Mouse (Mus musculus) G1E (cell line): ENCODE data around the gene Alkbh2. TPM values are rescaled to one million over a fixed set of nuclear protein-coding genes. Genes with fewer than 3 reads are reported as not detected.

ENCODE experiments used
- ATAC-seq: 2 replicates; pipeline ENCODE4 v1.8.0; 2016; ENCODE audit warnings: mild to moderate bottlenecking; ENCODE audit not compliant: insufficient number of reproducible peaks, poor library complexity, low FRiP score, severe bottlenecking; ENCODE audit errors: extremely low read depth
- DNase-seq: peaks from one replicate; pipeline ENCODE4 v3.0.0; 2012; ENCODE audit warnings: low spot score
- H3K27me3 ChIP-seq: 2 replicates; pipeline ENCODE4 v1.6.1; 2012; ENCODE audit warnings: mild to moderate bottlenecking, low read length, inconsistent platforms; ENCODE audit not compliant: insufficient read depth
- H3K36me3 ChIP-seq: replicated peaks from 2 replicates; pipeline ENCODE3; 2012; ENCODE audit warnings: mild to moderate bottlenecking, inconsistent platforms
- H3K4me1 ChIP-seq: 2 replicates; pipeline ENCODE4 v1.6.1; 2012; ENCODE audit warnings: low read depth, low read length, inconsistent platforms, mixed read lengths; ENCODE audit not compliant: insufficient read depth
- H3K4me3 ChIP-seq: 2 replicates; pipeline ENCODE4 v1.5.1; 2012; ENCODE audit warnings: low read depth, mild to moderate bottlenecking, inconsistent platforms, low read length, moderate library complexity, mixed read lengths
- H3K9me3 ChIP-seq: replicated peaks from 2 replicates; pipeline ENCODE4 v1.6.1; 2012; ENCODE audit warnings: inconsistent platforms
- CTCF ChIP-seq: IDR thresholded peaks from 2 replicates; pipeline ENCODE4 v1.5.1; 2012; ENCODE audit warnings: low read depth, low read length, inconsistent platforms, mixed read lengths
- GATA1 ChIP-seq: IDR thresholded peaks from 2 replicates; pipeline ENCODE4 v1.6.1; 2012; ENCODE audit warnings: borderline replicate concordance, low read length, inconsistent platforms, mixed read lengths
- GATA2 ChIP-seq: IDR thresholded peaks from 2 replicates; pipeline ENCODE4 v1.6.1; 2012; ENCODE audit warnings: low read depth, low read length, inconsistent platforms, borderline replicate concordance
- POLR2AphosphoS5 ChIP-seq: IDR thresholded peaks from 2 replicates; pipeline ENCODE4 v1.6.1; 2012; ENCODE audit warnings: low read depth, low read length, inconsistent platforms; ENCODE audit not compliant: insufficient replicate concordance
- TAL1 ChIP-seq: conservative IDR thresholded peaks from 2 replicates; pipeline ENCODE4 v1.6.1; 2012; ENCODE audit warnings: low read depth, low read length, inconsistent platforms, mixed read lengths
- polyA plus RNA-seq: library from polyadenylated mRNA; stranded (reverse); fragments of >175 nt; gene quantifications from 2 replicates; pipeline ENCODE4 v1.2.3, GENCODE M21; 2012
- total RNA-seq, 2 experiments: library from RNA; stranded (forward) in 1 of 2; stranded (reverse) in 1 of 2; fragments of 200-1000 nt in 1 of 2; fragments of >200 nt in 1 of 2; fragmentation: Nextera tagmentation in 1 of 2; gene quantifications; 2 replicates each; pipeline ENCODE4 v1.2.3; 2014 to 2017

Alkbh2 gene
- 6.8 and 8.2 TPM in 2 replicates for total RNA-seq (2014; fragmentation: Nextera tagmentation)
- 3.7 and 7.1 TPM in 2 replicates for total RNA-seq (2017)
- polyA plus RNA-seq: 19.0 and 20.5 TPM in 2 replicates

- Histone ChIP-seq H3K4me3 (peak within 1 kb of the TSS; percentile 77), H3K4me1 (peaks cover 56% of the 10 kb centered on the region), H3K36me3 (peaks cover 55% of the 10 kb centered on the region), H3K27me3 (no peaks in the 10 kb centered on the region), H3K9me3 (no peaks in the 10 kb centered on the region)
- no peak for ATAC-seq
- TF ChIP-seq POLR2AphosphoS5 (no peak), GATA1 (no peak), TAL1 (no peak), GATA2 (no peak), CTCF (peak; percentile 98)
- DNase-seq: peak; percentile 84
Measured at GRCm38 (mm10) chr5:114127374-114128349, at the start of gene Alkbh2. Alkbh2 (minus strand) TSS chr5:114128218.

GRCm38 (mm10) chr5:114176548-114177400, 48.8 kb upstream of the Alkbh2 start:
- H3K36me3 ChIP-seq: no peaks in the 10 kb centered on the region
- no peak for TF ChIP-seq POLR2AphosphoS5
- TF ChIP-seq CTCF: no peak
- no peak for TF ChIP-seq GATA2
- no peak for TF ChIP-seq GATA1
- TF ChIP-seq TAL1: no peak
- 0 out of 2 replicates have a peak, but pooled peaks cover under 1% of the 10 kb centered on the region for H3K27me3 ChIP-seq
- no peak for DNase-seq
- H3K9me3 ChIP-seq: no peaks in the 10 kb centered on the region; the same call in 1 of the 2 replicates
- no peak for ATAC-seq
- H3K4me3 ChIP-seq: peak overlapping the region; percentile 83
- peaks cover 23% of the 10 kb centered on the region for H3K4me1 ChIP-seq

GRCm38 (mm10) chr5:114175596-114176171, 47.7 kb upstream of the Alkbh2 start:
- H3K4me1 ChIP-seq: peaks cover 21% of the 10 kb centered on the region
- H3K36me3 ChIP-seq: no peaks in the 10 kb centered on the region
- ATAC-seq (peak; percentile 100), DNase-seq (peak; percentile 95)
- no peak for TF ChIP-seq TAL1
- TF ChIP-seq GATA2: no peak
- TF ChIP-seq CTCF: no peak
- 0 out of 2 replicates have a peak, but pooled peaks cover 2% of the 10 kb centered on the region for H3K27me3 ChIP-seq
- no peaks in the 10 kb centered on the region; the same call in 1 of the 2 replicates for H3K9me3 ChIP-seq
- peak overlapping the region; percentile 83 for H3K4me3 ChIP-seq

- TF ChIP-seq CTCF: peak; percentile 21; the same call in 1 of the 2 replicates
- TF ChIP-seq POLR2AphosphoS5: no peak
- Histone ChIP-seq H3K36me3 (no peaks in the 10 kb centered on the region), H3K27me3 (peaks cover 6% of the 10 kb centered on the region; the same call in 1 of the 2 replicates), H3K9me3 (no peaks in the 10 kb centered on the region; the same call in 1 of the 2 replicates), H3K4me3 (peak overlapping the region; percentile 52; the same call in 1 of the 2 replicates), H3K4me1 (peaks cover 21% of the 10 kb centered on the region)
- DNase-seq (no peak), ATAC-seq (no peak)
Measured at GRCm38 (mm10) chr5:114174639-114175038, 46.6 kb upstream of the Alkbh2 start.

GRCm38 (mm10) chr5:114173877-114174581, 46.0 kb upstream of the Alkbh2 start:
- Histone ChIP-seq H3K36me3 (no peaks in the 10 kb centered on the region), H3K9me3 (no peaks in the 10 kb centered on the region; the same call in 1 of the 2 replicates), H3K4me1 (peaks cover 21% of the 10 kb centered on the region), H3K27me3 (peaks cover 6% of the 10 kb centered on the region; the same call in 1 of the 2 replicates), H3K4me3 (no peak overlapping the region; the same call in 1 of the 2 replicates)
- DNase-seq: no peak
- no peak for TF ChIP-seq GATA1
- no peak for TF ChIP-seq TAL1
- TF ChIP-seq GATA2: no peak
- TF ChIP-seq POLR2AphosphoS5: no peak
- TF ChIP-seq CTCF: no peak
- no peak for ATAC-seq
